Mouse (Mus musculus): ENCODE measurements around the gene Gm17571. TPM values are rescaled to one million over a fixed set of nuclear protein-coding genes. Genes with fewer than 3 reads are reported as not detected.
A peak's percentile ranks its signal among the peaks of the same experiment; 100 is the strongest.

The Gm17571 gene
- polyA plus RNA-seq, 1 experiment from 2014 or later: not detected

GRCm38 (mm10) chr9:13460012-13460411 is 13.5 kb upstream of the Gm17571 start:
- Histone ChIP-seq H3K9ac (ENCODE audit: low read depth, low read length) (no peak overlapping the region), H3K27me3 (ENCODE audit: insufficient read depth, low read length) (no peaks in the 10 kb centered on the region), H3K4me1 (replicated peaks; ENCODE audit: insufficient read depth, low read length) (no peaks in the 10 kb centered on the region), H3K4me3 (replicated peaks; ENCODE audit: low read depth, low read length) (no peak overlapping the region), H3K9me3 (replicated peaks; ENCODE audit: low read length) (no peaks in the 10 kb centered on the region), H3K27ac (no peak overlapping the region), H3K36me3 (ENCODE audit: insufficient read depth, low read length) (no peaks in the 10 kb centered on the region), H3K4me2 (ENCODE audit: low read length) (no peak overlapping the region)
- no peak for TF ChIP-seq CTCF (IDR thresholded peaks at IDR 0.05; ENCODE audit: low read depth)
- DNase-seq (ENCODE audit: low spot score) (no peak), ATAC-seq (replicated peaks; ENCODE audit: low FRiP score, low read depth) (no peak)
- WGBS: 71% methylated on average over 3 of the region's 3 CpGs

- no peak for ATAC-seq (replicated peaks; ENCODE audit: low FRiP score, low read depth)
- no peak overlapping the region for H3K9ac ChIP-seq (ENCODE audit: low read depth, low read length)
These were observed 12.8 kb upstream of the Gm17571 start for GRCm38 (mm10) chr9:13459371-13459770.

GRCm38 (mm10) chr9:13457774-13458173 is 11.2 kb upstream of the Gm17571 start:
- Histone ChIP-seq H3K4me1 (replicated peaks; ENCODE audit: insufficient read depth, low read length) (0 out of 2 replicates have a peak, but pooled peaks cover 6% of the 10 kb centered on the region), H3K36me3 (ENCODE audit: insufficient read depth, low read length) (no peaks in the 10 kb centered on the region), H3K4me3 (replicated peaks; ENCODE audit: low read depth, low read length) (no peak overlapping the region), H3K4me2 (ENCODE audit: low read length) (no peak overlapping the region), H3K27ac (no peak overlapping the region), H3K9me3 (replicated peaks; ENCODE audit: low read length) (no peaks in the 10 kb centered on the region), H3K27me3 (ENCODE audit: insufficient read depth, low read length) (no peaks in the 10 kb centered on the region), H3K9ac (ENCODE audit: low read depth, low read length) (no peak overlapping the region)
- WGBS: 68% methylated on average over 6 of the region's 6 CpGs
- ATAC-seq (replicated peaks; ENCODE audit: low FRiP score, low read depth): no peak
- no peak for DNase-seq (ENCODE audit: low spot score)
- no peak for TF ChIP-seq CTCF (IDR thresholded peaks at IDR 0.05; ENCODE audit: low read depth)

More at GRCm38 (mm10) chr9:13459371-13459770, 12.8 kb upstream of the Gm17571 start:
- DNase-seq (ENCODE audit: low spot score): no peak
- H3K4me3 ChIP-seq (replicated peaks; ENCODE audit: low read depth, low read length): no peak overlapping the region
- H3K27me3 ChIP-seq (ENCODE audit: insufficient read depth, low read length): no peaks in the 10 kb centered on the region
- no peaks in the 10 kb centered on the region for H3K9me3 ChIP-seq (replicated peaks; ENCODE audit: low read length)
- H3K4me2 ChIP-seq (ENCODE audit: low read length): no peak overlapping the region
- 67% methylated on average over 1 of the region's 1 CpGs for WGBS
- no peak overlapping the region for H3K27ac ChIP-seq
- no peaks in the 10 kb centered on the region for H3K36me3 ChIP-seq (ENCODE audit: insufficient read depth, low read length)
- no peak for TF ChIP-seq CTCF (IDR thresholded peaks at IDR 0.05; ENCODE audit: low read depth)
- 0 out of 2 replicates have a peak, but pooled peaks cover 6% of the 10 kb centered on the region for H3K4me1 ChIP-seq (replicated peaks; ENCODE audit: insufficient read depth, low read length)

- DNase-seq (ENCODE audit: low spot score) (no peak), ATAC-seq (replicated peaks; ENCODE audit: low FRiP score, low read depth) (no peak)
- Histone ChIP-seq H3K36me3 (ENCODE audit: insufficient read depth, low read length) (no peaks in the 10 kb centered on the region), H3K4me3 (replicated peaks; ENCODE audit: low read depth, low read length) (no peak overlapping the region), H3K9me3 (replicated peaks; ENCODE audit: low read length) (no peaks in the 10 kb centered on the region), H3K4me2 (ENCODE audit: low read length) (no peak overlapping the region), H3K9ac (ENCODE audit: low read depth, low read length) (no peak overlapping the region), H3K27me3 (ENCODE audit: insufficient read depth, low read length) (no peaks in the 10 kb centered on the region), H3K4me1 (replicated peaks; ENCODE audit: insufficient read depth, low read length) (0 out of 2 replicates have a peak, but pooled peaks cover 6% of the 10 kb centered on the region), H3K27ac (peak overlapping the region; percentile 60; the same call in 1 of the 2 replicates)
- WGBS: 45% methylated on average over 1 of the region's 1 CpGs
- TF ChIP-seq CTCF (IDR thresholded peaks at IDR 0.05; ENCODE audit: low read depth): no peak
These were observed 8.7 kb upstream of the Gm17571 start for GRCm38 (mm10) chr9:13455231-13455630.

- 0 out of 2 replicates have a peak, but pooled peaks have one; percentile 29 for ATAC-seq (replicated peaks; ENCODE audit: low FRiP score, low read depth)
- peak; percentile 46 for DNase-seq (ENCODE audit: low spot score)
- Histone ChIP-seq H3K4me1 (replicated peaks; ENCODE audit: insufficient read depth, low read length) (0 out of 2 replicates have a peak, but pooled peaks cover 6% of the 10 kb centered on the region), H3K36me3 (ENCODE audit: insufficient read depth, low read length) (no peaks in the 10 kb centered on the region), H3K9me3 (replicated peaks; ENCODE audit: low read length) (no peaks in the 10 kb centered on the region), H3K4me2 (ENCODE audit: low read length) (no peak overlapping the region), H3K4me3 (replicated peaks; ENCODE audit: low read depth, low read length) (no peak overlapping the region), H3K27ac (peak overlapping the region; percentile 60; the same call in 1 of the 2 replicates), H3K27me3 (ENCODE audit: insufficient read depth, low read length) (no peaks in the 10 kb centered on the region), H3K9ac (ENCODE audit: low read depth, low read length) (no peak overlapping the region)
- no peak for TF ChIP-seq CTCF (IDR thresholded peaks at IDR 0.05; ENCODE audit: low read depth)
- WGBS: 24% methylated on average over 7 of the region's 7 CpGs
These were observed 8.1 kb upstream of the Gm17571 start for GRCm38 (mm10) chr9:13454651-13455123.

GRCm38 (mm10) chr9:13448716-13449115 is 2.2 kb upstream of the Gm17571 start:
- H3K9ac ChIP-seq (ENCODE audit: low read depth, low read length): no peak overlapping the region
- DNase-seq (ENCODE audit: low spot score) (no peak), ATAC-seq (replicated peaks; ENCODE audit: low FRiP score, low read depth) (no peak)
- TF ChIP-seq CTCF (IDR thresholded peaks at IDR 0.05; ENCODE audit: low read depth): no peak
- H3K27ac ChIP-seq: no peak overlapping the region
- no peak overlapping the region for H3K4me3 ChIP-seq (replicated peaks; ENCODE audit: low read depth, low read length)
- H3K4me2 ChIP-seq (ENCODE audit: low read length): no peak overlapping the region
- no peaks in the 10 kb centered on the region for H3K36me3 ChIP-seq (ENCODE audit: insufficient read depth, low read length)
- no peaks in the 10 kb centered on the region for H3K9me3 ChIP-seq (replicated peaks; ENCODE audit: low read length)
- no peaks in the 10 kb centered on the region for H3K4me1 ChIP-seq (replicated peaks; ENCODE audit: insufficient read depth, low read length)
- WGBS: 89% methylated on average over 3 of the region's 3 CpGs
- H3K27me3 ChIP-seq (ENCODE audit: insufficient read depth, low read length): no peaks in the 10 kb centered on the region

GRCm38 (mm10) chr9:13446236-13446635 is 317 bp downstream of the Gm17571 start:
- TF ChIP-seq CTCF (IDR thresholded peaks at IDR 0.05; ENCODE audit: low read depth): no peak
- H3K27ac ChIP-seq: no peak overlapping the region
- H3K27me3 ChIP-seq (ENCODE audit: insufficient read depth, low read length): no peaks in the 10 kb centered on the region
- no peak overlapping the region for H3K4me3 ChIP-seq (replicated peaks; ENCODE audit: low read depth, low read length)
- ATAC-seq (replicated peaks; ENCODE audit: low FRiP score, low read depth): no peak
- no peaks in the 10 kb centered on the region for H3K36me3 ChIP-seq (ENCODE audit: insufficient read depth, low read length)
- WGBS: 85% methylated on average over 1 of the region's 1 CpGs
- H3K4me2 ChIP-seq (ENCODE audit: low read length): no peak overlapping the region
- H3K9ac ChIP-seq (ENCODE audit: low read depth, low read length): no peak overlapping the region
- H3K9me3 ChIP-seq (replicated peaks; ENCODE audit: low read length): no peaks in the 10 kb centered on the region
- no peaks in the 10 kb centered on the region for H3K4me1 ChIP-seq (replicated peaks; ENCODE audit: insufficient read depth, low read length)
- DNase-seq (ENCODE audit: low spot score): no peak

Data from kidney, postnatal 0 days (tissue).